Mouse (Mus musculus) MEL (cell line): Measurements from ENCODE around the gene Gm49361. TPM values are rescaled to one million over a fixed set of nuclear protein-coding genes. Genes with fewer than 3 reads are reported as not detected.
"Not testable (repeated sequence)": the region's sequence is repeated elsewhere in the genome, so short reads cannot be mapped to it uniquely, and the experiment has no call there.

Experiments used
- DNase-seq: peaks from one replicate; pipeline ENCODE4 v3.0.0; 2011; ENCODE audit warnings: low read depth, low spot score
- H3K27ac ChIP-seq: 2 replicates; pipeline ENCODE4 v1.5.1; 2012; ENCODE audit warnings: low read depth, mild to moderate bottlenecking, control low read depth, low read length, moderate library complexity; ENCODE audit not compliant: control insufficient read depth
- H3K27me3 ChIP-seq, 2 experiments: fragments of 150-350 bp in 1 of 2; sonication (generic) in 1 of 2; 2 replicates each; pipeline ENCODE4 v1.6.1; 2012; ENCODE audit warnings: low read length in 2 of 2, mild to moderate bottlenecking in 2 of 2, improper control_type of control experiment in 1 of 2, moderate library complexity in 1 of 2; ENCODE audit not compliant: insufficient read depth in 2 of 2, control insufficient read depth in 1 of 2
- H3K36me3 ChIP-seq, 2 experiments: 2 replicates each; pipeline ENCODE4 v1.6.1; 2012 to 2014; ENCODE audit warnings: low read length in 2 of 2, improper control_type of control experiment in 1 of 2, inconsistent platforms in 1 of 2, mild to moderate bottlenecking in 1 of 2; ENCODE audit not compliant: insufficient read depth in 2 of 2, control insufficient read depth in 1 of 2
- H3K4me1 ChIP-seq, 2 experiments: fragments of 150-350 bp in 1 of 2; sonication (generic) in 1 of 2; 2 replicates each; pipeline ENCODE4 v1.6.1; 2012; ENCODE audit warnings: low read length in 2 of 2, improper control_type of control experiment in 1 of 2, mild to moderate bottlenecking in 1 of 2; ENCODE audit not compliant: insufficient read depth in 2 of 2, control insufficient read depth in 1 of 2
- H3K4me3 ChIP-seq, 2 experiments: fragments of 150-350 bp in 1 of 2; sonication (generic) in 1 of 2; 2 replicates each; pipeline ENCODE4 v1.5.1; 2012; ENCODE audit warnings: low read depth in 2 of 2, low read length in 2 of 2, mild to moderate bottlenecking in 2 of 2, moderate library complexity in 2 of 2, control low read depth in 1 of 2, improper control_type of control experiment in 1 of 2; ENCODE audit not compliant: control insufficient read depth in 1 of 2, insufficient read depth in 1 of 2
- H3K79me2 ChIP-seq: 2 replicates; pipeline ENCODE4 v1.6.1; 2012; ENCODE audit warnings: mild to moderate bottlenecking, low read length, moderate library complexity; ENCODE audit not compliant: control insufficient read depth, poor library complexity, insufficient read depth
- H3K9ac ChIP-seq: 2 replicates; pipeline ENCODE4 v1.6.1; 2012; ENCODE audit warnings: low read depth, mild to moderate bottlenecking, control low read depth, low read length, moderate library complexity; ENCODE audit not compliant: control insufficient read depth, poor library complexity, severe bottlenecking
- H3K9me3 ChIP-seq: fragments of 150-350 bp; sonication (generic); replicated peaks from 2 replicates; pipeline ENCODE4 v1.6.1; 2012; ENCODE audit warnings: mild to moderate bottlenecking, low read length, improper control_type of control experiment, moderate library complexity; ENCODE audit not compliant: insufficient read depth
- BHLHE40 ChIP-seq: IDR thresholded peaks from 2 replicates; pipeline ENCODE4 v1.6.1; 2012; ENCODE audit warnings: low read depth, mild to moderate bottlenecking, inconsistent platforms, low read length, improper control_type of control experiment, borderline replicate concordance
- CHD1 ChIP-seq: IDR thresholded peaks from 2 replicates; pipeline ENCODE4 v1.6.1; 2012; ENCODE audit warnings: low read depth, mild to moderate bottlenecking, inconsistent platforms, low read length, improper control_type of control experiment
- CHD2 ChIP-seq: IDR thresholded peaks from 2 replicates; pipeline ENCODE4 v1.6.1; 2011; ENCODE audit warnings: low read length, improper control_type of control experiment
- CTCF ChIP-seq, 3 experiments: IDR thresholded peaks in 2 of 3; conservative IDR thresholded peaks in 1 of 3; 2 replicates each; pipeline ENCODE4 v1.5.1; 2011 to 2012; ENCODE audit warnings: low read length in 3 of 3, low read depth in 2 of 3, mild to moderate bottlenecking in 2 of 3, improper control_type of control experiment in 1 of 3, inconsistent platforms in 1 of 3, mixed read lengths in 1 of 3, moderate library complexity in 1 of 3; ENCODE audit not compliant: control insufficient read depth in 1 of 3, insufficient read depth in 1 of 3, poor library complexity in 1 of 3, severe bottlenecking in 1 of 3
- E2F4 ChIP-seq: IDR thresholded peaks from 2 replicates; pipeline ENCODE4 v1.6.1; 2011; ENCODE audit warnings: low read depth, low read length, improper control_type of control experiment, borderline replicate concordance
- GABPA ChIP-seq: IDR thresholded peaks from 2 replicates; pipeline ENCODE4 v1.6.1; 2012; ENCODE audit warnings: low read depth, mild to moderate bottlenecking, inconsistent platforms, low read length, improper control_type of control experiment, moderate library complexity
- GATA1 ChIP-seq: IDR thresholded peaks from 2 replicates; pipeline ENCODE4 v1.6.1; 2011; ENCODE audit warnings: low read depth, low read length, improper control_type of control experiment
- MAFK ChIP-seq: IDR thresholded peaks from 2 replicates; pipeline ENCODE4 v1.6.1; 2011; ENCODE audit warnings: low read depth, mild to moderate bottlenecking, low read length, improper control_type of control experiment, borderline replicate concordance
- MAX ChIP-seq: IDR thresholded peaks from 2 replicates; pipeline ENCODE4 v1.6.1; 2011; ENCODE audit warnings: low read length, improper control_type of control experiment
- MEF2A ChIP-seq: IDR thresholded peaks from 2 replicates; pipeline ENCODE4 v1.6.1; 2014; ENCODE audit warnings: low read depth, mild to moderate bottlenecking, inconsistent platforms, low read length, improper control_type of control experiment; ENCODE audit not compliant: poor library complexity, insufficient replicate concordance, severe bottlenecking; ENCODE audit errors: extremely low read depth
- MYB ChIP-seq: IDR thresholded peaks from 2 replicates; pipeline ENCODE4 v1.6.1; 2011; ENCODE audit warnings: mild to moderate bottlenecking, low read depth, low read length, improper control_type of control experiment
- MYC ChIP-seq: IDR thresholded peaks from 2 replicates; pipeline ENCODE4 v1.6.1; 2011; ENCODE audit warnings: low read depth, mild to moderate bottlenecking, low read length, improper control_type of control experiment, moderate library complexity
- NELFE ChIP-seq: IDR thresholded peaks from 2 replicates; pipeline ENCODE4 v1.6.1; 2011; ENCODE audit warnings: low read depth, low read length, improper control_type of control experiment
- POLR2A ChIP-seq, 2 experiments: IDR thresholded peaks; 2 replicates each; pipeline ENCODE4 v1.6.1; 2011 to 2012; ENCODE audit warnings: low read length in 2 of 2, mild to moderate bottlenecking in 2 of 2, control low read depth in 1 of 2, improper control_type of control experiment in 1 of 2, low read depth in 1 of 2, moderate library complexity in 1 of 2; ENCODE audit not compliant: control insufficient read depth in 1 of 2, insufficient read depth in 1 of 2, poor library complexity in 1 of 2
- POLR2AphosphoS2 ChIP-seq: IDR thresholded peaks from 2 replicates; pipeline ENCODE4 v1.6.1; 2011; ENCODE audit warnings: low read length, improper control_type of control experiment
- POLR2AphosphoS5 ChIP-seq: IDR thresholded peaks from 2 replicates; pipeline ENCODE4 v1.6.1; 2012; ENCODE audit warnings: low read depth, borderline replicate concordance, mild to moderate bottlenecking, inconsistent platforms, low read length, moderate library complexity, mixed read lengths
- RAD21 ChIP-seq: IDR thresholded peaks from 2 replicates; pipeline ENCODE4 v1.6.1; 2011; ENCODE audit warnings: mild to moderate bottlenecking, low read depth, low read length, improper control_type of control experiment
- SIN3A ChIP-seq: IDR thresholded peaks from 2 replicates; pipeline ENCODE4 v1.6.1; 2012; ENCODE audit warnings: low read length, improper control_type of control experiment, inconsistent platforms
- SMC3 ChIP-seq: IDR thresholded peaks from 2 replicates; pipeline ENCODE4 v1.6.1; 2011; ENCODE audit warnings: low read depth, low read length, improper control_type of control experiment
- TBP ChIP-seq: IDR thresholded peaks from 2 replicates; pipeline ENCODE4 v1.8.0; 2011; ENCODE audit warnings: low read depth, low read length, improper control_type of control experiment
- TCF12 ChIP-seq: IDR thresholded peaks from 2 replicates; pipeline ENCODE4 v1.6.1; 2014; ENCODE audit warnings: low read depth, mild to moderate bottlenecking, inconsistent platforms, low read length, improper control_type of control experiment, moderate library complexity
- USF2 ChIP-seq, 2 experiments: IDR thresholded peaks; 2 replicates each; pipeline ENCODE4 v1.6.1; 2011 to 2012; ENCODE audit warnings: improper control_type of control experiment in 2 of 2, low read length in 2 of 2, borderline replicate concordance in 1 of 2, inconsistent platforms in 1 of 2, low read depth in 1 of 2, mild to moderate bottlenecking in 1 of 2; ENCODE audit not compliant: insufficient read depth in 1 of 2
- ZC3H11A ChIP-seq: IDR thresholded peaks from 2 replicates; pipeline ENCODE4 v1.6.1; 2012; ENCODE audit warnings: low read depth, mild to moderate bottlenecking, inconsistent platforms, low read length, improper control_type of control experiment
- ZKSCAN1 ChIP-seq: IDR thresholded peaks from 2 replicates; pipeline ENCODE4 v1.6.1; 2012; ENCODE audit warnings: low read depth, mild to moderate bottlenecking, inconsistent platforms, low read length, improper control_type of control experiment, moderate library complexity
- ZMIZ1 ChIP-seq: IDR thresholded peaks from 2 replicates; pipeline ENCODE4 v1.6.1; 2012; ENCODE audit warnings: low read depth, mild to moderate bottlenecking, inconsistent platforms, low read length, improper control_type of control experiment, moderate library complexity
- ZNF384 ChIP-seq: IDR thresholded peaks from 2 replicates; pipeline ENCODE4 v1.6.1; 2012; ENCODE audit warnings: low read depth, mild to moderate bottlenecking, inconsistent platforms, low read length, improper control_type of control experiment
- polyA plus RNA-seq, 2 experiments: library from polyadenylated mRNA; stranded (reverse) in 1 of 2; unstranded in 1 of 2; fragments of >175 nt in 1 of 2; fragments of >200 nt in 1 of 2; gene quantifications; 2 replicates each; pipeline versions ENCODE4 v1.2.1 to v1.2.4; 2012; ENCODE audit warnings: low replicate concordance in 2 of 2, low read depth in 1 of 2; ENCODE audit not compliant: insufficient read length in 2 of 2, insufficient read depth in 1 of 2, missing spikeins in 1 of 2
- total RNA-seq: library from RNA; depleted of rRNA; stranded (reverse); fragments of 300-350 nt; gene quantifications from 2 replicates; pipeline ENCODE4 v1.2.3, GENCODE M21; 2012

The Gm49361 gene
- total and polyA plus RNA-seq, 3 experiments: not detected

DNA sequence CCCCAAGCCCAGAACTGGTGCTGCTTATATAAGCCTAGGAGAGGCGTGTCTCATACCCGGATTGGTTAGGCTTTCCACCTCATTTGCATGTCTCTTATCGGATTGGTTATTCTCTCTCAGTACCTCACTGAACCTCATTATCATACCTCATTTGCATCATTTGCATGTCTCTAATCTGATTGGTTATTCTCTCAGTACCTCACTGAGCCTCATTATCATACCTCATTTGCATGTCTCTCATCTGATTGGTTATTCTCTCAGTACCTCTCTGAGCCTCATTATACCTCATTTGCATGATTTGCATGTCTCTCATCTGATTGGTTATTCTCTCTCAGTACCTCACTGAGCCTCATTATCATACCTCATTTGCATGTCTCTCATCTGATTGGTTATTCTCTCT is 89.4 kb downstream of the Gm49361 start:
- H3K79me2 ChIP-seq: peaks cover 64% of the 10 kb centered on the region
- H3K4me1 ChIP-seq, H3K27me3 ChIP-seq: not testable (repeated sequence)
- peak in 1 of 2 experiments; percentile 40; a peak in 1 of 4 replicates for TF ChIP-seq POLR2A (IDR thresholded peaks at IDR 0.05; ENCODE audit: control insufficient read depth in 1 of 2, insufficient read depth in 1 of 2, low read depth in 1 of 2, low read length in 2 of 2, poor library complexity in 1 of 2)
- TF ChIP-seq MYB: 0 out of 2 replicates have a peak, but pooled peaks have one; percentile 16
- TF ChIP-seq POLR2AphosphoS2: peak; percentile 58; the same call in 1 of the 2 replicates
- peak; percentile 85 for TF ChIP-seq TBP
- TF ChIP-seq, all 39 proteins: peak for 4; not testable (repeated sequence) for 35
- H3K4me3 ChIP-seq, H3K9ac ChIP-seq, H3K9me3 ChIP-seq, H3K27ac ChIP-seq: not testable (repeated sequence)
- peak; percentile 82 for DNase-seq
- H3K36me3 ChIP-seq: peaks cover 8 to 12% of the 10 kb centered on the region in 2 experiments

GRCm38 (mm10) chr14:57649501-57649900 is 96.4 kb downstream of the Gm49361 start:
- Histone ChIP-seq H3K9ac (no peak overlapping the region), H3K36me3 (peaks cover 15 to 18% of the 10 kb centered on the region in 2 experiments), H3K27ac (no peak overlapping the region), H3K27me3 (no peaks in the 10 kb centered on the region), H3K9me3 (no peaks in the 10 kb centered on the region), H3K79me2 (peaks cover 46% of the 10 kb centered on the region), H3K4me1 (peaks cover 5% of the 10 kb centered on the region in 2 experiments; a peak in 3 of 4 replicates), H3K4me3 (no peak overlapping the region)
- TF ChIP-seq MAX: no peak
- TF ChIP-seq SMC3: 0 out of 2 replicates have a peak, but pooled peaks have one; percentile 26
- no peak for TF ChIP-seq SIN3A
- no peak for TF ChIP-seq ZC3H11A
- TF ChIP-seq TBP: no peak
- no peak for TF ChIP-seq USF2 (IDR thresholded peaks at IDR 0.05; ENCODE audit: borderline replicate concordance in 1 of 2, insufficient read depth in 1 of 2, low read depth in 1 of 2, low read length in 2 of 2)
- TF ChIP-seq MYC: no peak
- no peak for TF ChIP-seq BHLHE40
- TF ChIP-seq CHD2: no peak
- no peak for TF ChIP-seq TCF12
- TF ChIP-seq MYB: no peak
- no peak for TF ChIP-seq E2F4
- TF ChIP-seq POLR2AphosphoS5: no peak
- no peak for TF ChIP-seq GABPA
- no peak for TF ChIP-seq NELFE
- no peak for TF ChIP-seq ZMIZ1
- TF ChIP-seq POLR2A (IDR thresholded peaks at IDR 0.05; ENCODE audit: control insufficient read depth in 1 of 2, insufficient read depth in 1 of 2, low read depth in 1 of 2, low read length in 2 of 2, poor library complexity in 1 of 2): no peak
- no peak for TF ChIP-seq POLR2AphosphoS2
- no peak for TF ChIP-seq MEF2A
- TF ChIP-seq CHD1: no peak
- no peak for TF ChIP-seq GATA1
- peak; percentile 74 for TF ChIP-seq ZNF384
- peak in 1 of 3 experiments; percentile 47; a peak in 2 of 6 replicates for TF ChIP-seq CTCF (IDR thresholded peaks at IDR 0.05 in 2 of 3, conservative IDR thresholded peaks at IDR 0.05 in 1 of 3; ENCODE audit: control insufficient read depth in 1 of 3, insufficient read depth in 1 of 3, low read depth in 2 of 3, low read length in 3 of 3, poor library complexity in 1 of 3, severe bottlenecking in 1 of 3)
- peak; percentile 58 for TF ChIP-seq RAD21
- TF ChIP-seq ZKSCAN1: no peak
- no peak for TF ChIP-seq MAFK
- DNase-seq: peak; percentile 47
